Mouse (Mus musculus): ENCODE measurements around the gene Fasn.

Fasn gene

GRCm38 (mm10) chr11:120826016-120826953 lies 1.9 kb upstream of the Fasn start:
- DNase-seq, result no peak

- DNase-seq, result no peak
Observed at GRCm38 (mm10) chr11:120825289-120825863, 1.0 kb upstream of the Fasn start.

GRCm38 (mm10) chr11:120824787-120825288 lies 491 bp upstream of the Fasn start:
- DNase-seq, result no peak

GRCm38 (mm10) chr11:120823551-120823947 lies 798 bp downstream of the Fasn start:
- no peak for DNase-seq

GRCm38 (mm10) chr11:120822831-120823550 lies 1.4 kb downstream of the Fasn start:
- DNase-seq, result peak; percentile 27

- DNase-seq, result no peak
Observed at GRCm38 (mm10) chr11:120822321-120822720, 2.0 kb downstream of the Fasn start.

- DNase-seq, result peak; percentile 25
Observed at GRCm38 (mm10) chr11:120821076-120821922, 3.0 kb downstream of the Fasn start.

- no peak for DNase-seq
Observed at GRCm38 (mm10) chr11:120820546-120820945, 3.8 kb downstream of the Fasn start.

- no peak for DNase-seq
Observed at GRCm38 (mm10) chr11:120819556-120819955, 4.8 kb downstream of the Fasn start.

- no peak for DNase-seq
Observed at GRCm38 (mm10) chr11:120818251-120818650, 6.1 kb downstream of the Fasn start.

- DNase-seq, result no peak
Observed at GRCm38 (mm10) chr11:120817358-120817757, 7.0 kb downstream of the Fasn start.

- no peak for DNase-seq
Observed at GRCm38 (mm10) chr11:120812068-120812467, 12.3 kb downstream of the Fasn start.

- DNase-seq, result no peak
Observed at GRCm38 (mm10) chr11:120808010-120808409, 16.3 kb downstream of the Fasn start.

- DNase-seq, result no peak
Observed at GRCm38 (mm10) chr11:120805375-120806298, 18.7 kb downstream of the Fasn start.

GRCm38 (mm10) chr11:120804769-120805168 lies 19.6 kb downstream of the Fasn start:
- no peak for DNase-seq

- DNase-seq, result no peak
Observed at GRCm38 (mm10) chr11:120804274-120804673, 20.1 kb downstream of the Fasn start.

GRCm38 (mm10) chr11:120800061-120800904 lies 24.1 kb downstream of the Fasn start:
- DNase-seq, result peak; percentile 94

- DNase-seq, result peak; percentile 43
Observed at GRCm38 (mm10) chr11:120799316-120799890, 24.9 kb downstream of the Fasn start.

- DNase-seq, result no peak
Observed at GRCm38 (mm10) chr11:120798244-120798643, 26.1 kb downstream of the Fasn start.

- DNase-seq, result no peak
Observed at GRCm38 (mm10) chr11:120796614-120796946, 27.8 kb downstream of the Fasn start.

All from lung, postnatal 14 days (tissue).